Mouse (Mus musculus) kidney, adult 2 months (tissue): ENCODE measurements at regions not wholly inside any gene's neighbourhood (a gene's known extent, or its start where the extent isn't known, plus 50 kb on each side); places are given as distances from the start of the nearest gene placed in this dataset.

Experiments used
- CTCF ChIP-seq: fragments of 200-500 bp; conservative IDR thresholded peaks from 2 replicates; pipeline ENCODE4 v1.5.1; 2011; ENCODE audit warnings: low read depth, mild to moderate bottlenecking, control low read depth, low read length, moderate library complexity, mixed read lengths; ENCODE audit not compliant: insufficient read depth, insufficient read length
- POLR2A ChIP-seq: fragments of 200-500 bp; IDR thresholded peaks from one replicate; pipeline ENCODE4 v1.6.1; 2011; ENCODE audit warnings: low read depth, low read length, control low read depth

DNA sequence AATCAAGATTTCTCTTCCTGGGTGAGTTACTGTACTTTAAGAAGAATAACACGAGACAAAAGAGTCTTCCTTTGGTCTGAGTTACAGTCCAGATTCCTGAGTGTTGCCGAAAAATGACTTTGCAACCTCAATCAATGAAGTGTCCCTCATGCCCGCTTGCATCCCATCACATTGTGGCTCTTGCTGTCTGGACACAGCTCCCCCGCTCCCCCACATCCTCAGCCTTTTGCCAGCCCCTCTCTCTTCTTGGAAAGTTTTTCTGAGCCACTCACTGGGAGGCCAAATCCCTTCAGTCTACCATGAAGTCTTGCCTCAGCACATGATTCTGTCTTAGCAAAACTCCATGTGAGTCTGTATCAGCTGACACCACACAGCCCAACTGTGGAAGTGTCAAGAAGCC lies 145.3 kb downstream of the Drd1 start:
- TF ChIP-seq CTCF = no peak
- TF ChIP-seq POLR2A = no peak
